Mouse (Mus musculus) embryonic fibroblast, embryonic 13.5 days (primary cell): ENCODE measurements at regions not wholly inside any gene's neighbourhood (a gene's known extent, or its start where the extent isn't known, plus 50 kb on each side); places are given as distances from the start of the nearest gene placed in this dataset.

Source experiments
- H3K27ac ChIP-seq: 2 replicates; pipeline ENCODE4 v1.5.1; 2012; ENCODE audit warnings: low read length, control low read depth, inconsistent platforms; ENCODE audit not compliant: insufficient read depth
- H3K4me1 ChIP-seq: 2 replicates; pipeline ENCODE4 v1.6.1; 2011; ENCODE audit warnings: low read length; ENCODE audit not compliant: control insufficient read depth, insufficient read depth
- H3K4me3 ChIP-seq: 2 replicates; pipeline ENCODE4 v1.5.1; 2011; ENCODE audit warnings: mild to moderate bottlenecking, control low read depth, low read length; ENCODE audit not compliant: insufficient read depth
- CTCF ChIP-seq: IDR thresholded peaks from 2 replicates; pipeline ENCODE4 v1.5.1; 2011; ENCODE audit warnings: mild to moderate bottlenecking, control low read depth, low read length, moderate library complexity, borderline replicate concordance; ENCODE audit not compliant: insufficient read depth
- POLR2A ChIP-seq: IDR thresholded peaks from 2 replicates; pipeline ENCODE4 v1.6.1; 2011; ENCODE audit warnings: low read depth, mild to moderate bottlenecking, control low read depth, low read length, moderate library complexity

GRCm38 (mm10) chr10:72762964-72763363 is 108.3 kb downstream of the Zwint start:
- no peak overlapping the region for H3K4me3 ChIP-seq
- TF ChIP-seq CTCF: no peak
- TF ChIP-seq POLR2A: no peak
- no peaks in the 10 kb centered on the region for H3K4me1 ChIP-seq
- no peak overlapping the region for H3K27ac ChIP-seq

- Histone ChIP-seq H3K4me3 (no peak overlapping the region), H3K27ac (peak overlapping the region; percentile 47; the same call in 1 of the 2 replicates), H3K4me1 (no peaks in the 10 kb centered on the region)
- TF ChIP-seq CTCF: no peak
- no peak for TF ChIP-seq POLR2A
These were observed 123.7 kb downstream of the Zwint start for GRCm38 (mm10) chr10:72778356-72778755.

GRCm38 (mm10) chr10:72811614-72812013 is 157.0 kb downstream of the Zwint start:
- no peak for TF ChIP-seq CTCF
- TF ChIP-seq POLR2A: no peak
- Histone ChIP-seq H3K27ac (no peak overlapping the region), H3K4me1 (no peaks in the 10 kb centered on the region), H3K4me3 (no peak overlapping the region)

DNA sequence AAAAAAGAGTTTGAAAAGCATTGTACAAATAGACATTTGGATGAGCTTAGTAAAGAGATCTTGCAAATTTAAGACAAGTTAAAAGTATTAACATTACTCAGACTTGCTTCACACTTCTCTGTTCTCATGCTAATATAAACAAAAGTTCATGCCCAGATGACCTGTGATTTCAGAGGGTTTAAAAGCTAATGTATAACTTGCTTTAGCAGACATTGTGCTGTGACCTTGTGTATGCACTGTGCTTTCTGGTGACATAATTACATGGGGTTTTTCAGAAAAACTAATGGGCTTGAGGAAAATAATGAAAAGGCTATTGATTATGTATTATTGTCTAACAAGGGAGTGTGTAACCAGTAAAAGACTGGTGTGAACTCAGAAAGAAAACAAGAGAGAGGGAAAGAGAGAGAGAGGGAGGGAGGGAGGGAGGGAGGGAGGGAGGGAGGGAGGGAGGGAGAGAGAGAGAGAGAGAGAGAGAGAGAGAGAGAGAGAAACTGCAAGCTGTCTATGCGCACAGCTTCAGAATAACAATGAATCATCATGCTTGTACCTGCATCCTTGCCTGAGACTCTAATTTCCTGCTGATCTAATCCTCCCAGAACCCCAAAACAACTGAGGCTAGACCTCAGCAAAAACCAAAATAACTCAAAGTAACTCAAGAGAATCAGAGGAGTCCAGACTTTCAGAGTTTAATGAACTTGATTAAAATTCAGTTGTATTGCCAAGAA is 192.9 kb downstream of the Zwint start:
- H3K4me1 ChIP-seq: no peaks in the 10 kb centered on the region
- no peak overlapping the region for H3K4me3 ChIP-seq
- TF ChIP-seq CTCF: no peak
- no peak for TF ChIP-seq POLR2A
- no peak overlapping the region for H3K27ac ChIP-seq

DNA sequence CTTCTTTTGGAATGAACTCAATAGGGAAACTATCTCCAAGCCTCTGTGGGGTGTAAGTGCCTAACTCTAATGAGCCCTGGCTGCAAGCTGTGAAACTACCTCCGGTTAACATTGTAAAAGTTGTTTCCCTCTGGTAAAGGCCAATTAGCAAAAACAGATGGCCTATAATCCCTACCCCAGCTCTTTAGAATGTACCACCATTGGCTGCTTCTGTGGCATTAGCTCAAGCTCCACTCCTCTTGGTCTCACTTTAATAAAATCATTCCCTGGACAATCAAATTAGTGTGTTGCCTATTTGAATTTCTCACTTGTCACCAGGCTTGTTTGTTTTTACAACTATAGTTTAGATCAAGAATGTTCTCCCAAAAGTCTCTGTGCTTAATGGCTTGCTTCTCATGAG is 213.3 kb downstream of the Zwint start:
- Histone ChIP-seq H3K4me1 (no peaks in the 10 kb centered on the region), H3K4me3 (no peak overlapping the region), H3K27ac (no peak overlapping the region)
- TF ChIP-seq POLR2A (no peak), CTCF (no peak)
